Mouse (Mus musculus) intestine, embryonic 14.5 days (tissue): ENCODE measurements at regions not wholly inside any gene's neighbourhood (a gene's known extent, or its start where the extent isn't known, plus 50 kb on each side); places are given as distances from the start of the nearest gene placed in this dataset.

Experiments
- ATAC-seq: fragments of 200-750 bp; cut with Nextera tagmentation; replicated peaks from 2 replicates; pipeline ENCODE4 v1.8.0; 2017; ENCODE audit warnings: low read depth, moderate number of reproducible peaks, moderate TSS enrichment, moderate library complexity; ENCODE audit not compliant: low FRiP score, low TSS enrichment
- DNase-seq: peaks from one replicate; pipeline ENCODE4 v3.0.0-alpha.2; 2018; ENCODE audit warnings: low spot score
- H3K27ac ChIP-seq: fragments of 300-500 bp; sonication (generic); 2 replicates; pipeline ENCODE4 v1.5.1; 2014; ENCODE audit warnings: low read depth, mild to moderate bottlenecking, control low read depth
- H3K27me3 ChIP-seq: fragments of 300-500 bp; sonication (generic); replicated peaks from 2 replicates; pipeline ENCODE4 v1.6.1; 2014; ENCODE audit warnings: low read length, control low read depth; ENCODE audit not compliant: control insufficient read depth, insufficient read depth
- H3K36me3 ChIP-seq: fragments of 300-500 bp; sonication (generic); 2 replicates; pipeline ENCODE4 v1.6.1; 2014; ENCODE audit warnings: low read length, control low read depth; ENCODE audit not compliant: control insufficient read depth, insufficient read depth
- H3K4me1 ChIP-seq: fragments of 300-500 bp; sonication (generic); replicated peaks from 2 replicates; pipeline ENCODE4 v1.6.1; 2014; ENCODE audit warnings: low read length, control low read depth, mixed read lengths; ENCODE audit not compliant: control insufficient read depth, insufficient read depth
- H3K4me2 ChIP-seq: fragments of 300-500 bp; sonication (generic); 2 replicates; pipeline ENCODE4 v1.6.1; 2014; ENCODE audit warnings: low read length
- H3K4me3 ChIP-seq: fragments of 300-500 bp; sonication (generic); 2 replicates; pipeline ENCODE4 v1.5.1; 2014; ENCODE audit warnings: low read depth, low read length, control low read depth, mixed read lengths
- H3K9ac ChIP-seq: fragments of 300-500 bp; sonication (generic); 2 replicates; pipeline ENCODE4 v1.6.1; 2014; ENCODE audit warnings: mild to moderate bottlenecking, low read length
- H3K9me3 ChIP-seq: fragments of 300-500 bp; sonication (generic); 2 replicates; pipeline ENCODE4 v1.6.1; 2016; ENCODE audit warnings: low read length, control low read depth; ENCODE audit not compliant: control insufficient read depth
- WGBS: fragments of 180-500 bp; shearing (Covaris S2); extraction: QIAGEN DNeasy Blood & Tissue Kit; methylation state at CpG from one replicate; pipeline ENCODE4 v1.1.7; 2014; 5-methylcytosine and 5-hydroxymethylcytosine counted together

- 86% methylated on average over 1 of the region's 1 CpGs for WGBS
- Histone ChIP-seq H3K27ac (no peak overlapping the region), H3K4me2 (no peak overlapping the region), H3K36me3 (no peaks in the 10 kb centered on the region), H3K4me1 (no peaks in the 10 kb centered on the region), H3K27me3 (no peaks in the 10 kb centered on the region), H3K4me3 (no peak overlapping the region), H3K9me3 (no peaks in the 10 kb centered on the region), H3K9ac (no peak overlapping the region)
- ATAC-seq: no peak
- no peak for DNase-seq
Measured at GRCm38 (mm10) chr12:12436379-12436778, 174.4 kb downstream of the Fam49a start.

- Histone ChIP-seq H3K4me1 (no peaks in the 10 kb centered on the region), H3K36me3 (no peaks in the 10 kb centered on the region), H3K27me3 (no peaks in the 10 kb centered on the region), H3K9ac (no peak overlapping the region), H3K4me2 (no peak overlapping the region), H3K9me3 (no peaks in the 10 kb centered on the region), H3K4me3 (no peak overlapping the region), H3K27ac (no peak overlapping the region)
- ATAC-seq: no peak
- DNase-seq: no peak
- WGBS: 65% methylated on average over 1 of the region's 1 CpGs
Measured at GRCm38 (mm10) chr12:12432597-12432996, 170.7 kb downstream of the Fam49a start.
